Mouse (Mus musculus) myocyte (in vitro differentiated cells): ENCODE results near the gene Nek11. TPM values are rescaled to one million over a fixed set of nuclear protein-coding genes. Genes with fewer than 3 reads are reported as not detected.

Source experiments
- H3K27me3 ChIP-seq: one replicate; pipeline ENCODE4 v1.6.1; 2011; ENCODE audit not compliant: control insufficient read depth, insufficient read depth, insufficient read length
- H3K36me3 ChIP-seq: one replicate; pipeline ENCODE4 v1.6.1; 2011; ENCODE audit not compliant: control insufficient read depth, insufficient read depth
- H3K4me2 ChIP-seq: one replicate; pipeline ENCODE4 v1.6.1; 2011; ENCODE audit warnings: low read depth, control low read depth
- H3K4me3 ChIP-seq: one replicate; pipeline ENCODE4 v1.5.1; 2011; ENCODE audit warnings: mild to moderate bottlenecking, control low read depth, moderate library complexity
- H3K79me2 ChIP-seq: one replicate; pipeline ENCODE4 v1.6.1; 2011; ENCODE audit not compliant: control insufficient read depth, insufficient read depth
- H3ac ChIP-seq: one replicate; pipeline ENCODE4 v1.6.1; 2011; ENCODE audit not compliant: control insufficient read depth, insufficient read length
- CEBPB ChIP-seq: IDR thresholded peaks from 2 replicates; pipeline ENCODE4 v1.6.1; 2011; ENCODE audit warnings: mild to moderate bottlenecking, moderate library complexity; ENCODE audit not compliant: poor library complexity, insufficient read depth, severe bottlenecking
- E2F4 ChIP-seq: IDR thresholded peaks from one replicate; pipeline ENCODE4 v1.6.1; 2011; ENCODE audit warnings: mild to moderate bottlenecking, control low read depth, moderate library complexity; ENCODE audit not compliant: insufficient read depth
- MAX ChIP-seq: IDR thresholded peaks from one replicate; pipeline ENCODE4 v1.6.1; 2011; ENCODE audit warnings: low read depth, mild to moderate bottlenecking, control low read depth
- MYOD1 ChIP-seq, 3 experiments: IDR thresholded peaks; one replicate each; pipeline ENCODE4 v1.6.1; 2011; ENCODE audit warnings: control low read depth in 2 of 3, low read depth in 2 of 3, mild to moderate bottlenecking in 2 of 3, moderate library complexity in 1 of 3; ENCODE audit not compliant: insufficient read length in 2 of 3, control insufficient read depth in 1 of 3
- MYOG ChIP-seq, 3 experiments: IDR thresholded peaks; one replicate each; pipeline ENCODE4 v1.6.1; 2011; ENCODE audit warnings: control low read depth in 2 of 3, low read depth in 2 of 3, mild to moderate bottlenecking in 2 of 3; ENCODE audit not compliant: insufficient read length in 2 of 3, control insufficient read depth in 1 of 3, insufficient read depth in 1 of 3
- POLR2A ChIP-seq: IDR thresholded peaks from one replicate; pipeline ENCODE4 v1.6.1; 2011; ENCODE audit warnings: low read depth, mild to moderate bottlenecking, control low read depth, moderate library complexity; ENCODE audit not compliant: insufficient read length
- POLR2AphosphoS2 ChIP-seq: IDR thresholded peaks from one replicate; pipeline ENCODE4 v1.6.1; 2011; ENCODE audit warnings: low read depth, control low read depth; ENCODE audit not compliant: insufficient read length
- REST ChIP-seq: IDR thresholded peaks from one replicate; pipeline ENCODE4 v1.6.1; 2011; ENCODE audit warnings: mild to moderate bottlenecking, control low read depth, moderate library complexity; ENCODE audit not compliant: insufficient read depth, insufficient read length
- SRF ChIP-seq: IDR thresholded peaks from one replicate; pipeline ENCODE4 v1.6.1; 2011; ENCODE audit warnings: low read depth; ENCODE audit not compliant: control insufficient read depth, insufficient read length
- TCF12 ChIP-seq: IDR thresholded peaks from one replicate; pipeline ENCODE4 v1.6.1; 2011; ENCODE audit warnings: mild to moderate bottlenecking, control low read depth; ENCODE audit not compliant: poor library complexity, insufficient read depth, severe bottlenecking
- TCF3 ChIP-seq: IDR thresholded peaks from one replicate; pipeline ENCODE4 v1.6.1; 2011; ENCODE audit warnings: low read depth, control low read depth; ENCODE audit not compliant: insufficient read length
- USF1 ChIP-seq: IDR thresholded peaks from one replicate; pipeline ENCODE4 v1.6.1; 2011; ENCODE audit warnings: low read depth, mild to moderate bottlenecking, control low read depth, moderate library complexity
- polyA plus RNA-seq: library from polyadenylated mRNA; unstranded; fragments of >200 nt; fragmentation: generic; extraction: Trizol; gene quantifications from one replicate; pipeline ENCODE4 v1.2.1, GENCODE M21; 2012; ENCODE audit warnings: missing spikeins

Nek11 gene
- polyA plus RNA-seq, 1 experiment = 0.05 TPM

GRCm38 (mm10) chr9:105274286-105274685, 121.0 kb downstream of the Nek11 start:
- Histone ChIP-seq H3K4me3 (no peak overlapping the region), H3K27me3 (no peaks in the 10 kb centered on the region), H3K36me3 (no peaks in the 10 kb centered on the region), H3ac (no peak overlapping the region), H3K79me2 (no peaks in the 10 kb centered on the region), H3K4me2 (no peak overlapping the region)
- TF ChIP-seq TCF12 (no peak), CEBPB (no peak), USF1 (no peak), MAX (no peak), MYOG (IDR thresholded peaks at IDR 0.05; ENCODE audit: control insufficient read depth in 1 of 3, insufficient read depth in 1 of 3, insufficient read length in 2 of 3, low read depth in 2 of 3) (no peak)

- no peak overlapping the region for H3ac ChIP-seq
Observed at GRCm38 (mm10) chr9:105272241-105272640, 123.1 kb downstream of the Nek11 start.

GRCm38 (mm10) chr9:105263140-105263539, 132.2 kb downstream of the Nek11 start:
- no peak for TF ChIP-seq TCF3
- no peak for TF ChIP-seq POLR2A
- no peak for TF ChIP-seq CEBPB
- no peak for TF ChIP-seq MYOD1 (IDR thresholded peaks at IDR 0.05; ENCODE audit: control insufficient read depth in 1 of 3, insufficient read length in 2 of 3, low read depth in 2 of 3)
- no peak for TF ChIP-seq POLR2AphosphoS2
- no peak for TF ChIP-seq USF1
- no peak for TF ChIP-seq SRF
- TF ChIP-seq E2F4 = no peak
- TF ChIP-seq MYOG (IDR thresholded peaks at IDR 0.05; ENCODE audit: control insufficient read depth in 1 of 3, insufficient read depth in 1 of 3, insufficient read length in 2 of 3, low read depth in 2 of 3) = no peak
- Histone ChIP-seq H3ac (no peak overlapping the region), H3K4me2 (no peak overlapping the region), H3K4me3 (no peak overlapping the region), H3K79me2 (no peaks in the 10 kb centered on the region), H3K36me3 (no peaks in the 10 kb centered on the region), H3K27me3 (no peaks in the 10 kb centered on the region)

More at GRCm38 (mm10) chr9:105272241-105272640, 123.1 kb downstream of the Nek11 start:
- TF ChIP-seq MYOD1 (IDR thresholded peaks at IDR 0.05; ENCODE audit: control insufficient read depth in 1 of 3, insufficient read length in 2 of 3, low read depth in 2 of 3) (no peak), POLR2A (no peak), CEBPB (no peak), E2F4 (no peak), REST (peak; percentile 70), TCF12 (no peak)
- Histone ChIP-seq H3K4me3 (no peak overlapping the region), H3K27me3 (no peaks in the 10 kb centered on the region), H3K4me2 (no peak overlapping the region), H3K79me2 (no peaks in the 10 kb centered on the region), H3K36me3 (no peaks in the 10 kb centered on the region)

- Histone ChIP-seq H3ac (no peak overlapping the region), H3K27me3 (no peaks in the 10 kb centered on the region), H3K79me2 (no peaks in the 10 kb centered on the region), H3K4me3 (no peak overlapping the region), H3K36me3 (no peaks in the 10 kb centered on the region), H3K4me2 (no peak overlapping the region)
- no peak for TF ChIP-seq MYOG (IDR thresholded peaks at IDR 0.05; ENCODE audit: control insufficient read depth in 1 of 3, insufficient read depth in 1 of 3, insufficient read length in 2 of 3, low read depth in 2 of 3)
- no peak for TF ChIP-seq POLR2AphosphoS2
- no peak for TF ChIP-seq SRF
- no peak for TF ChIP-seq POLR2A
- TF ChIP-seq CEBPB = no peak
- TF ChIP-seq E2F4 = no peak
- TF ChIP-seq REST = no peak
- no peak for TF ChIP-seq TCF3
- no peak for TF ChIP-seq USF1
- no peak for TF ChIP-seq TCF12
- TF ChIP-seq MYOD1 (IDR thresholded peaks at IDR 0.05; ENCODE audit: control insufficient read depth in 1 of 3, insufficient read length in 2 of 3, low read depth in 2 of 3) = no peak
- no peak for TF ChIP-seq MAX
Observed at GRCm38 (mm10) chr9:105257668-105258067, 137.7 kb downstream of the Nek11 start.

- Histone ChIP-seq H3K4me2 (no peak overlapping the region), H3K79me2 (no peaks in the 10 kb centered on the region), H3K4me3 (no peak overlapping the region), H3K27me3 (no peaks in the 10 kb centered on the region), H3ac (no peak overlapping the region), H3K36me3 (no peaks in the 10 kb centered on the region)
- TF ChIP-seq CEBPB = no peak
- TF ChIP-seq TCF12 = no peak
- no peak for TF ChIP-seq REST
- no peak for TF ChIP-seq POLR2A
- TF ChIP-seq MAX = no peak
- TF ChIP-seq TCF3 = no peak
- no peak for TF ChIP-seq E2F4
- no peak for TF ChIP-seq SRF
- TF ChIP-seq MYOG (IDR thresholded peaks at IDR 0.05; ENCODE audit: control insufficient read depth in 1 of 3, insufficient read depth in 1 of 3, insufficient read length in 2 of 3, low read depth in 2 of 3) = no peak
- TF ChIP-seq MYOD1 (IDR thresholded peaks at IDR 0.05; ENCODE audit: control insufficient read depth in 1 of 3, insufficient read length in 2 of 3, low read depth in 2 of 3) = no peak
- no peak for TF ChIP-seq POLR2AphosphoS2
- TF ChIP-seq USF1 = no peak
Observed at GRCm38 (mm10) chr9:105254076-105254475, 141.2 kb downstream of the Nek11 start.
